Mouse (Mus musculus): ENCODE results near the gene Arid5a. TPM values are rescaled to one million over a fixed set of nuclear protein-coding genes. Genes with fewer than 3 reads are reported as not detected.

Gene Arid5a
- polyA plus RNA-seq, 1 experiment = 4.5 TPM

DNA sequence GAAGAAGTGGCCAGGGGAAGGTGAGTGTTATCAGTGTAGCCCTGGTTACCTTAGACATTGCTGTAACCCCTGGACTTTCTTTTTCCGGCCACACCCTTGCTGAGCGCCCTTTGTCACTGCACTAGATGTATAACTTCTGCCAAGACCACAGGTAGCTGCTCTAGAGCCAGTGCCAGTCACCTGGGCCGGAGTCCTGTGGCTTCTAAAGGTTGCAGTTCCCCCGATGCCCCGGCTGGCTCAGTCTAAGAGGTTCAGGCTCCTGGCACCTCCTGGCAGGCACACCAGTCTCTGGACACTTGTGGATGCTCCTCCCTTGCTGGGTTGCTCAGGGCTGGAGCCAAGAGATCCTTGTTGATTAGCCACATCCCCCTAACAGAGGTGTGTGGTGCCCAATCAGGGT, 33.1 kb upstream of the Arid5a start, which contains the start of gene Neurl3:
TSS of gene Neurl3 (minus strand) at position 225 of the 400 bp plus-strand sequence.
- Histone ChIP-seq H3K4me3 (ENCODE audit: insufficient read depth, low read depth, low read length) (peak within 1 kb of the TSS; percentile 45; the same call in 1 of the 2 replicates), H3K4me1 (ENCODE audit: control insufficient read depth, insufficient read depth, low read length) (peaks cover 11% of the 10 kb centered on the region), H3K36me3 (ENCODE audit: control insufficient read depth, insufficient read depth, low read length) (no peaks in the 10 kb centered on the region), H3K27me3 (replicated peaks; ENCODE audit: control insufficient read depth, insufficient read depth, low read length) (no peaks in the 10 kb centered on the region), H3K27ac (ENCODE audit: insufficient read depth, low read depth, low read length) (peak within 1 kb of the TSS; percentile 68; the same call in 1 of the 2 replicates)
- DNase-seq = no peak
- 56% methylated on average over 5 of the region's 5 CpGs for WGBS
- TF ChIP-seq POLR2A (IDR thresholded peaks at IDR 0.05; ENCODE audit: low read depth, low read length) (no peak), CTCF (conservative IDR thresholded peaks at IDR 0.05; ENCODE audit: insufficient read depth, insufficient read length, low read depth, low read length) (no peak)

DNA sequence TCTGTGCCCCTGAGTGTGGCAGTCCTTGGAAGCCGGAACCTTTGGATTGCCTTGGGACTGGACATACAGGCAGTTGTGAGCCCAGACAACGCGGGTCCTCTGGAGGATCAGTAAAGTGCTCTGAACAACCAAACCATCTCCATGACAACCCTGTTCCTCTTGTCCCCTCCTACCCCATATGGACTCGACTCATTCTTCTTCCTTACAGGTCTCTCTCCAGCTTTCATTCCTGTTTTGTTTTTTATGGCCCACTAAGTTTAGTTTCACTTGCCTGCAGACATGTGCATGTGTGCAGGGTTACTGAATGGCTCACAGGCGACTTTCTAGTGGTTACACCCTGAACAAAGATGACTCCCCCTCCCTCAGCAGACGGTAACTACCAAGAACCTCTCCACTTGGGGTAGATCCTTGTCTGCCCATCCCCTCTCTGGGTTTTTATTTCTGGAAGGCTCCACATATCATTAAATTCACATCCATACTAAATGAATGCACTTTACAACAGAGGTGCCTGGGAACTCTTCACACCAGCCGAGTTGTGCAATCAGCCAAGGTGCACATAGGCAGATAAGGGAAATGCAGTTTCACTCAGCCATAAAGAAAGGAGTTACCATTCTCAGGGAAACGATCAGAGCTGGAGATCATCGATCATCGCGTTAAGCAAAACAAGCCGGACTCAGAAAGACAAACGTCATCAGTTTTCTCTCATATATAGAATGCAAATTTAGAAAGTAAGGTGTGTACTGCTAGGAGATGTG, 31.7 kb upstream of the Arid5a start:
- no peak overlapping the region for H3K27ac ChIP-seq (ENCODE audit: insufficient read depth, low read depth, low read length)
- TF ChIP-seq CTCF (conservative IDR thresholded peaks at IDR 0.05; ENCODE audit: insufficient read depth, insufficient read length, low read depth, low read length) (no peak), POLR2A (IDR thresholded peaks at IDR 0.05; ENCODE audit: low read depth, low read length) (no peak)

DNA sequence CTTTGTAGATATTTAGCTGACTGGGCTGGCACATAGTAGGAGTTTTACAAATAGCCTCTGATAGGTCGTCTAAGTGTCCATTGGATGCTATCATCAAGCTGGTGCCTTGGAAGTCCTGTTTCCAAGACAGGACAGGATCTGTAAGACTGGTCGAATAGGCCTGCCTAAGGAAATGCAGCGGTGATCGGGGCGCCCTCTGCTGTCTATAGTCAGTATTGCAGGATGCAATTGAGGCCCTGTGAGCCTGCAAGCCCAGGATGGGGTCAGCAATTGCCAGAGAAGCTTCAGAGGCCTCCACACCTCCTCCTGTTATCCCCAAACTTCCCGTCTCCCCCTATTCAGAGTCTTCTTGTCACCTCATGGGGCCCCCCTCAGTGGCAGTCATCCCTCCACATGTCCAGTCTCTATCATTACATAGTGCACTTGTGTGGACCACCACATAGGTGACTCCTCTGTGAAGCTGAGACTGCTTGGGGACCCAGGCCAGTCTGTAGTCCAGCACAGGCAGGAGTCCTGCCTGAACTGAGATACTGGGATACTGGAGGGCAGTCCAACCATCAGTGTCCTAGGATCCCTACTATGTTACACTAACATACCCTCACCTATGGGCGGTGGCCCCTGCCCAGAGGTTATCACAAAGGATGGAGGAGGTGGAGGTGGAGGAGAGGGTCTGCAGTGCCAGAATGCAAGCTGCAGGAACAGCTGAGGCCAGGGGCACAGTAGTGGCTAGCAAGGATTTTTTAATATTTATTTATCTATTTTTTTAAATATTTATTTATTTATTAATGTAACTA, 30.1 kb upstream of the Arid5a start:
- no peaks in the 10 kb centered on the region for H3K27me3 ChIP-seq (replicated peaks; ENCODE audit: control insufficient read depth, insufficient read depth, low read length)
- DNase-seq = peak; percentile 85
- peaks cover 8% of the 10 kb centered on the region for H3K4me1 ChIP-seq (ENCODE audit: control insufficient read depth, insufficient read depth, low read length)
- H3K36me3 ChIP-seq (ENCODE audit: control insufficient read depth, insufficient read depth, low read length) = no peaks in the 10 kb centered on the region
- H3K27ac ChIP-seq (ENCODE audit: insufficient read depth, low read depth, low read length) = no peak overlapping the region
- no peak overlapping the region for H3K4me3 ChIP-seq (ENCODE audit: insufficient read depth, low read depth, low read length)
- TF ChIP-seq POLR2A (IDR thresholded peaks at IDR 0.05; ENCODE audit: low read depth, low read length) (no peak), CTCF (conservative IDR thresholded peaks at IDR 0.05; ENCODE audit: insufficient read depth, insufficient read length, low read depth, low read length) (peak; percentile 90)
- WGBS = 33% methylated on average over 7 of the region's 7 CpGs

More for the DNA sequence above, 31.7 kb upstream of the Arid5a start:
- Histone ChIP-seq H3K4me3 (ENCODE audit: insufficient read depth, low read depth, low read length) (no peak overlapping the region), H3K27me3 (replicated peaks; ENCODE audit: control insufficient read depth, insufficient read depth, low read length) (no peaks in the 10 kb centered on the region), H3K36me3 (ENCODE audit: control insufficient read depth, insufficient read depth, low read length) (no peaks in the 10 kb centered on the region), H3K4me1 (ENCODE audit: control insufficient read depth, insufficient read depth, low read length) (peaks cover 8% of the 10 kb centered on the region)
- DNase-seq = no peak
- 67% methylated on average over 13 of the region's 13 CpGs for WGBS

DNA sequence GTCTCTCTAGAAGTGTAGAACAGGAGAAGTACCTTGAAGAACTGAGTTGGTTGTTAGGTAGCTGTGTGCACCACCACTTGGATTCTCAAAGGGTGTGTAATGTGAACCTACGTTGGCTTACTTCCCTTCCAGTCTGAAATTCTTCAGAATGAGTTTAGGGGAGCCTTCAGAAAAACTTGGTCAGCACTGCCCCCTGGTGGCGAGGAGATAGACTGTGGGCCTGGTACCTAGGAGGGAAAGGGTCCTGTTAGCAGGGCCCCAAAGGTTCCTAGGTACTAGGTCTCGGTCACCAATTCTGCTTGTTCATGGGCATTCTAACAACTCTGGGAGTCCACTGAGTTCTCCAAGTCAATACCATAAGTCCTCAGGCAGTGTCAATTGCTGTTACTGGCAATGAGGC, 28.3 kb upstream of the Arid5a start:
- Histone ChIP-seq H3K4me1 (ENCODE audit: control insufficient read depth, insufficient read depth, low read length) (no peaks in the 10 kb centered on the region), H3K27ac (ENCODE audit: insufficient read depth, low read depth, low read length) (no peak overlapping the region), H3K4me3 (ENCODE audit: insufficient read depth, low read depth, low read length) (no peak overlapping the region), H3K27me3 (replicated peaks; ENCODE audit: control insufficient read depth, insufficient read depth, low read length) (no peaks in the 10 kb centered on the region), H3K36me3 (ENCODE audit: control insufficient read depth, insufficient read depth, low read length) (no peaks in the 10 kb centered on the region)
- peak; percentile 83 for DNase-seq
- 17% methylated on average over 3 of the region's 3 CpGs for WGBS
- TF ChIP-seq POLR2A (IDR thresholded peaks at IDR 0.05; ENCODE audit: low read depth, low read length) = no peak
- peak; percentile 80 for TF ChIP-seq CTCF (conservative IDR thresholded peaks at IDR 0.05; ENCODE audit: insufficient read depth, insufficient read length, low read depth, low read length)

DNA sequence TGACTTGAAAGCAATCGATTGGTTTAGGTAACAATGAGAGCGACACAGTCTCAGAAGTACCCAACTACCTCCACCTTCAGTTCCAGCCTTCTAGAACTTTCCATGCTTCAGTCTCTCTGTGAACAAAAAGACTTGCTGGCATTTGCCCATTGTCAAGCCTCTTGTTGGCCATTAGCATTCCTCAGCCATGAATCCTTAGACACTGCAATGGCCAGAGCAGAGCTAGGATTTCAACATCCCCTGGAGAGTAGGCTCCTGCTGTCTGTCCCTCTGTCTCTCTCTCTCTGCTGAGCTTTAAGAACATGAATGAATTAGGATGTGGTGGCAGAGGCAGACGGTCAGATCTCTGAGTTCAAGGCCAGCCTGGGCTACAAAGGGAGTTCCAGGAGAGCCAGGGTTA, 26.6 kb upstream of the Arid5a start:
- Histone ChIP-seq H3K27me3 (replicated peaks; ENCODE audit: control insufficient read depth, insufficient read depth, low read length) (no peaks in the 10 kb centered on the region), H3K36me3 (ENCODE audit: control insufficient read depth, insufficient read depth, low read length) (no peaks in the 10 kb centered on the region), H3K4me3 (ENCODE audit: insufficient read depth, low read depth, low read length) (no peak overlapping the region), H3K27ac (ENCODE audit: insufficient read depth, low read depth, low read length) (no peak overlapping the region), H3K4me1 (ENCODE audit: control insufficient read depth, insufficient read depth, low read length) (no peaks in the 10 kb centered on the region)
- 91% methylated on average over 3 of the region's 3 CpGs for WGBS
- TF ChIP-seq POLR2A (IDR thresholded peaks at IDR 0.05; ENCODE audit: low read depth, low read length) = no peak
- TF ChIP-seq CTCF (conservative IDR thresholded peaks at IDR 0.05; ENCODE audit: insufficient read depth, insufficient read length, low read depth, low read length) = no peak
- DNase-seq = no peak

DNA sequence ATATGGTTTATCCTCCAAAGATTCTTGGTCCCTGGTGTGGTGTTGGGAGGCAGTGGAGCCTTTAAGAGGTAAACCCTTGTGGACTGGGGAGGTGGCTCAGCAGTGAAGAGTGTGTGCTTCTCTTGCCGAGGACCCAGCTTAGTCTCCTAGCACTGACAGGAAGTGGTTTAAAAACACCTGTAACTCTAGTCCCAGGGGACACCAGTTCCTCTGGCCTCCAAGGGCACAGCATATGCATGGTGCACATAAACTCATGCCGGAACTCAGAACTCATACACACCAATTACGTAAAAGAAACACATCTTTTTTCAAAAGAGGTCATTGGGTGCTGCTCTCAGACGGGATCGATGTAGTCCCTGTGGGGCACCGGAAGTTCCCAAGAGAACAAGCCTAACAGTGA, 25.7 kb upstream of the Arid5a start:
- Histone ChIP-seq H3K27me3 (replicated peaks; ENCODE audit: control insufficient read depth, insufficient read depth, low read length) (no peaks in the 10 kb centered on the region), H3K4me1 (ENCODE audit: control insufficient read depth, insufficient read depth, low read length) (no peaks in the 10 kb centered on the region), H3K36me3 (ENCODE audit: control insufficient read depth, insufficient read depth, low read length) (no peaks in the 10 kb centered on the region), H3K27ac (ENCODE audit: insufficient read depth, low read depth, low read length) (no peak overlapping the region), H3K4me3 (ENCODE audit: insufficient read depth, low read depth, low read length) (no peak overlapping the region)
- TF ChIP-seq CTCF (conservative IDR thresholded peaks at IDR 0.05; ENCODE audit: insufficient read depth, insufficient read length, low read depth, low read length) = no peak
- TF ChIP-seq POLR2A (IDR thresholded peaks at IDR 0.05; ENCODE audit: low read depth, low read length) = no peak
- DNase-seq = no peak
- WGBS = 80% methylated on average over 6 of the region's 6 CpGs

DNA sequence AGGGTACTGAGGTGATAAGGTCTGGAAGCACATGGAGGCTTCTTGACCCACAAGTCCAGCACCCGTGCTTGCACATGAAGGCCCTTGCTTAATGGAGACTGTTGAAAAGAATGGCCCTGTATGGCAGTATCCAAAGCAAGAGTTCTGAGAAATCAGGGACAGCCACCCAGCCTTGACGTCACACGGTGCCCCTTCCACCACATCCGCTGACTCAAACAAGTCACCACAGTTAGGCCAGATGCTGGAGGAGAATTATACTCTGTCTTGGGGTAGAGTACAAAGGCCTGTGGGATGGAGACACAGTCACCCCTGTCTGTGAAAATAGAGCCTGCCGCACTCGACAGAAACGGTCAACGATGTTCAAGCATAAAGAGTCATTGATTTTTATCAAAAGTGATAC, 14.1 kb upstream of the Arid5a start:
- no peak for TF ChIP-seq CTCF (conservative IDR thresholded peaks at IDR 0.05; ENCODE audit: insufficient read depth, insufficient read length, low read depth, low read length)
- TF ChIP-seq POLR2A (IDR thresholded peaks at IDR 0.05; ENCODE audit: low read depth, low read length) = no peak
- H3K36me3 ChIP-seq (ENCODE audit: control insufficient read depth, insufficient read depth, low read length) = no peaks in the 10 kb centered on the region
- H3K27ac ChIP-seq (ENCODE audit: insufficient read depth, low read depth, low read length) = no peak overlapping the region
- H3K4me3 ChIP-seq (ENCODE audit: insufficient read depth, low read depth, low read length) = no peak overlapping the region
- DNase-seq = no peak
- H3K27me3 ChIP-seq (replicated peaks; ENCODE audit: control insufficient read depth, insufficient read depth, low read length) = no peaks in the 10 kb centered on the region
- 91% methylated on average over 8 of the region's 8 CpGs for WGBS
- H3K4me1 ChIP-seq (ENCODE audit: control insufficient read depth, insufficient read depth, low read length) = no peaks in the 10 kb centered on the region

Measured in kidney, adult 2 months (tissue).